Mouse (Mus musculus) embryo, embryonic 10 days (tissue): ENCODE measurements around the gene Tlcd1.

Source experiments
- DNase-seq: peaks from one replicate; pipeline ENCODE4 v3.0.0-alpha.2; 2015; ENCODE audit warnings: low spot score

Tlcd1 gene

DNA sequence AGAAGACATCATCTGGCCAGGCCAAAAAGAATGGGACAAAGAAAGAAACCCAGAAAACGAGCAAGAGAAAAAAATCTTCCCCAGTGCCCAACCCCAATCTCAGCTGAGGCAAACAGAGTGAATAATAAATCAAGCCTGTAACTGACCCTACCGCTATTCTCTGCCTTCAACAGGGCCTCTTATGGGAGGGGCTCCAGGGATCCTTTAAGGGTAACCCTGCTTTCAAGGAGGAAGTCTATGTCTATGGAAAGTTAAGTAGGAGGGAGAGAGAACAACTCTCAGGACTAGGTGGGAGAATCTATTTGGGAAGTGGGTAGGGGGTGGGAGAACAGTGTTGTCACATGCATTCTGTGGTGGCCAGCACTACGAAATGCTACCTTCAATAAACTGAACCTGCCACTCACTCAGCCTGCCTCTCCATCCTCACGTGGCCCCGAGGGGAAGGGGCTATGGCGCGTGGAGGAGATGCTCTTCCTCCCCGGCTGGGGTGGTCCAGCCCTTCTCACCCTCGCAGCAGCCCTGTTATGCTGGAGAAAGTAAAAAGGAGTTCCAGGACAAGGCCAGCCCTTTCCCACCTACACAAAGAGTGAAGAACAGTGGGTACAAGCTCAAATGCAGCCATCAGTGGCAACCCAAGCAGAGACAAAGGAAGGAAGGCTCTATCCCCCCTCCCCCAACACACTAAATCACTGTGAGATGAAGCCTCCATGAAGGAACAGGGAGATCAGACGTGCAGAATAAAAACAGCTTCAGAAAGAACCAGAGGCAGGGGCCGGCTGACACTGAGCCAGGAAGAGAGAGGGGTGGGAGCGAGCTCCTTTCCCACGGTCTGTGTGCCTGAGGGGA, 29.1 kb downstream of the Tlcd1 start:
- no peak for DNase-seq

DNA sequence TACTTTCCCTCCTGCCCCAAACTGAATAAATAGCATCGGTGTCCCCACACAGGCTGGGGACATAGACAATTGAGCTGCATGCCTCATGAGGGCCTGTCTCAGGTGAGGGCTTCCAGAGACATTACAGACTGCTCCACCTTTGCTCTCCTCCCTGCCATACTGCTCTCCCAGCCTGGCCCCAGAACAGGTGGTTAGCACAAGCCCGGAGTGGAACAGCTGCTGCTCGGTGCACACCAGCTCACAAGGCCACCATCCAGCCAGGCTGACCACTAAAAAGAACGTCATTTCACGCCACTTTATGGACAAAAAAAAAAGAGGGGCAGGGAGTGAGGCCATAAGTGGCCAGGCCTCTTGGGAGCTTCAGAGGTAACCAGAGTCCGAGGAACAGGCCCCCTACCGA, 30.7 kb downstream of the Tlcd1 start:
- DNase-seq: no peak

DNA sequence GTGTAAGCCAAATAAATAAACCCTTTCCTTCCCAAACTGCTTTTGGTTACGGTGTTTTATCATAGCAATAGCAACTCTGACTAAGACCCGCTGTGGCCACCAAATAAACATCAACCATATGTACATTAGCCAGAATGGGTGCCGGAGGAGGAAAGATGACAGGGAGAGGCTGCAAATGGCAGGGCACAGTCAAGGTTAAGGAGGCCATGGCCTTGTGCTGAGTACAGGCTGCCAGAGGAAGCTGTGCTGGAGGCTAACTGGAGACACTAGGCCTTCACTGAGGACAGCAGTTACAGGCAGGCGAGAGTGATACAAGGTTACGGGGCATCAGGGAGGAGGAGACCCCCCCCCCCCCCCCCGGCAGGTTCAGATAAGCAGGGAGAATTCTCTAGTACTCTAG, 33.4 kb downstream of the Tlcd1 start:
- DNase-seq: no peak

DNA sequence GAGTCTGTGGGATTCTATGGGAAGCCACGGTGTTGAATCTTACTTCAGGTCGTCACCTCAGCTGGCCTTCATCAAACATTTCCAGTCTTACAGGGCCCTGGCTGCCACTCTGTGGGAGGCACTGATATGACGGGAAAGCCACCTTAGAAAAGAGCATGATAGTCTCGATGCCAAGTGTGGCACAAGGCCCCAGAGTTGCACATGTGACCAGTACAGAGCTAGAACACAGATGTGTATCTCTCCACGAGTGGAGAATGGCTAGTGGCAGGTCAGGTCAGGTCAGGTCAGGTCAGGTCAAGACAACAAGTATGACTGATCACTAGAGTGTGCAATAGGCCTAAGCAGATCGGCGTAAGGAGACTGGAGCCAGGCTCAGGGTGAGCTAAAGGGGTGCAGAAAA, 34.1 kb downstream of the Tlcd1 start:
- no peak for DNase-seq

DNA sequence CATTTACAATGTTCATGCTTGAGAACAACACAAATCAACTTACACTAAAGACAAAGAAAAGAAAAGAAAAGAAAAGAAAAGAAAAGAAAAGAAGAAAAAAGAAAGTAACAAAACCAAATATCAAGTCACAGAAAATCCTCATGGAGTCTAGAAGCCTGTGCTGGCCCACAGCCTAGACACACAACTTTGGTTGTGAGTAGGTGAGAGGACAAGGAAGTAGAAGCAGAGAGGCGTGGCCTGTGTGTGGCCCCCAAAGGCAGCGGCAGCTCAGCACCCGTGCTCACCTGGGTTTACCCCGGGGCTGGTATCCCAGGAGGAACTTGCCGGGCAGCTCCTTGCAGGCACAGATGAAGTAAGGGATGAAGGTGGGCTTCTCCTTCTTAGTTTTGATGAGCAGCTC, 35.0 kb downstream of the Tlcd1 start:
- DNase-seq: no peak

DNA sequence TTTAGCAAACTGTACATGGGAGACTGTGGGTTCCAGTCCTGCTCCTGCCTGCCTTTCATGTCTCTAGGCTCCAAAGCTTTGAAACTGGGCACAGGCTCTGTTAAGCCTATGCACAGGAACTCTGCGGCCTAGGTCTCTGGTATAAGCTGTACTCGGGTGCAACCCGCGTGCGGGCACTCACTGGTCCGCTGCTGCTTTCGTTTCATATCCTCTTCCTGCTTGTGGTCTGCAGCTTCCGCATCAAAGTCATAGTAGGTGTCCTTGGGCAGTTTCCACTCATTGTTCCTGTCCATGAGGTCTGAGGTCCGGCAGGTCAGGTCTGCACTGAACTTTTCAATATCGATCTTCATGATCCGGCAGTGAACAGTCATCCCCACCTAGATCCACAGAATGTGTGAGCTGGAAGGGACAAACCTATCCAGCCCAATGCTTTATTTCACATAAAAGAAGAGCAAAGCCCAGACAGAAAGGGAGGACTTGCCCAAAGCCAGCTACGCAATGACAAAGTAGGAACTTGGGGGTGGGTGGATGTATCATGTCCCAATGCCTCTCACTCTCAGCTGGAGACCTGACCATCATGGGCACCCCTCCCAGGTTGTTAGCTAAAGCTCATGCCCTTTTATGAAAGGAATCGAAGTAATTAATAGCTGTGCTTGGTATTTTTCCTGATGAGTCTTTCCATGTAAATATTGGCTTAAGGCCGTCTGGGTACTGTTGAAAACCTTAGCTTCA, 36.7 kb downstream of the Tlcd1 start:
- DNase-seq: no peak

DNA sequence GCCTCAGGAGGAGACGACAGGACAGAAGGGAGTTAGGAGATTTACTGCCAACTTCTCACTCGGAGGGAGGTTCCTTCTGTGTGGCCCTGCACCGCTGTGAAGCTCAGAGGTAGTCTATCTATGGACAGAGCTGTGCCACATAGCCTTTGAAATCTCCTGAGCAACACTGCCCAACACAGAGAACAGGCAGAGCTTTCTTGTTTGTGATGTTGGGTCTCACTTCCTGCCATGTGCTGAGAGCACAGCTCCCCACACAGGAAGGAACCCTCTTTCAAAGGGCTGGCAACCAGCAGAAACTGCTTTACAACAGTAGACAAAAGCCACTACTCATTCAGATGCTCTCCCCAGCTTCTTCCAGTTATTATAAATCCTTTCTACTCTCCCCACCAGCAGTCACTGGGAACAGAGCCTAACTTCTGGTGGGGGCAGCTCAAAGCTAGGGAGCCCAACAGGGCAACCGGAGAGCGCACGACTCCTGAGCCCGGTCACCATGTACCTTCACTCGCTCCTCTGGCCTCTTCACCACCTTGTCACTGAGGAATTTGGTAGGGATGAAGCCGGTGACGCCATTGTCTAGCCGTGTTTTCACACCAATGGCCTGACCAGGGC, 39.3 kb downstream of the Tlcd1 start:
- no peak for DNase-seq

DNA sequence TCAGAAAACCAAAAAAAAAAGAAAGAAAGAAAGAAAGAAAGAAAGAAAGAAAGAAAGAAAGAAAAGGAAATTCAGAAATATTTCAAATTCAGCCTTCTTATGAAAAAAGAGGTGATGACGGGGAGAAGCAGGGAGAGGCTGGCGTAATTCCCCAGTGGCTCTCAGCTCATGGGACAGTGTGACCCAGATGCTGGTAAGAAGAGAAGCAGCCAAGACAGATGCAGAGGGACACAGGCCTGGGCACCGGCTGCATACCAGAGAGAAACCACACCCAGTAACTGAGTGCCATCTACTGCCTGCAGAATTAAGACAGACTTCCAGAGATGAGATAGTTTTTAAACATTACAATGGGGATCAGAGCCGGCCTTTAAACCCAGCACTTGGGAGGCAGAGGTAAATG, 47.1 kb downstream of the Tlcd1 start:
- DNase-seq: no peak
